Mouse (Mus musculus): ENCODE results near the gene Bcl2a1a. TPM values are rescaled to one million over a fixed set of nuclear protein-coding genes. Genes with fewer than 3 reads are reported as not detected.
"Not testable (repeated sequence)": the region's sequence is repeated elsewhere in the genome, so short reads cannot be mapped to it uniquely, and the experiment has no call there.

The Bcl2a1a gene
- polyA plus RNA-seq, 1 experiment from 2014 or later, result not detected

- not testable (repeated sequence) for H3K36me3 ChIP-seq; H3K4me1 ChIP-seq; ATAC-seq (ENCODE audit: low FRiP score, low read depth)
Measured at GRCm38 (mm10) chr9:89001541-89001940, 44.8 kb downstream of the Bcl2a1a start.

More at GRCm38 (mm10) chr9:89001541-89001940, 44.8 kb downstream of the Bcl2a1a start:
- H3K4me2 ChIP-seq (replicated peaks); H3K9ac ChIP-seq; H3K9me3 ChIP-seq; H3K27me3 ChIP-seq; H3K27ac ChIP-seq; H3K4me3 ChIP-seq: not testable (repeated sequence)

Other genes starting within 250 kb of the Bcl2a1a start
- gene Mthfsl, start 236.6 kb upstream of the Bcl2a1a start, polyA plus RNA-seq (2015; fragmentation: Nextera tagmentation; extraction: Ambion mirVana), result 42.9 and 45.4 TPM in 2 replicates
- 0.27 TPM in 1 of 2 replicates, not detected in the other for gene Bcl2a1d, start 225.0 kb upstream of the Bcl2a1a start, polyA plus RNA-seq (2015; fragmentation: Nextera tagmentation; extraction: Ambion mirVana)
- 0.22 TPM in 1 of 2 replicates, not detected in the other for gene Trim43c, start 117.7 kb upstream of the Bcl2a1a start, polyA plus RNA-seq (2015; fragmentation: Nextera tagmentation; extraction: Ambion mirVana)
- gene Trim43b, start 135.9 kb downstream of the Bcl2a1a start, polyA plus RNA-seq (2015; fragmentation: Nextera tagmentation; extraction: Ambion mirVana), result not detected in 2 replicates
- gene Bcl2a1b, start 242.3 kb downstream of the Bcl2a1a start, polyA plus RNA-seq (2015; fragmentation: Nextera tagmentation; extraction: Ambion mirVana), result 1.1 and 1.8 TPM in 2 replicates
- 0.46 TPM in 1 of 2 replicates, not detected in the other for gene Gm29094, start 242.5 kb downstream of the Bcl2a1a start, polyA plus RNA-seq (2015; fragmentation: Nextera tagmentation; extraction: Ambion mirVana)